Mouse (Mus musculus) small intestine, adult 2 months (tissue): ENCODE results near the gene Il5ra. TPM values are rescaled to one million over a fixed set of nuclear protein-coding genes. Genes with fewer than 3 reads are reported as not detected.

Experiments used
- H3K27ac ChIP-seq: fragments of 200-500 bp; 2 replicates; pipeline ENCODE4 v1.5.1; 2012; ENCODE audit warnings: low read depth, low read length, control low read depth, inconsistent platforms; ENCODE audit not compliant: insufficient read depth
- H3K27me3 ChIP-seq: fragments of 200-500 bp; 2 replicates; pipeline ENCODE4 v1.6.1; 2012; ENCODE audit warnings: mild to moderate bottlenecking, moderate library complexity, low read length, inconsistent platforms; ENCODE audit not compliant: control insufficient read depth, insufficient read depth
- H3K36me3 ChIP-seq: fragments of 200-500 bp; 2 replicates; pipeline ENCODE4 v1.6.1; 2012; ENCODE audit warnings: mild to moderate bottlenecking, low read length, control low read depth, inconsistent platforms; ENCODE audit not compliant: control insufficient read depth, insufficient read depth
- H3K4me1 ChIP-seq: fragments of 200-500 bp; 2 replicates; pipeline ENCODE4 v1.6.1; 2012; ENCODE audit warnings: low read length, inconsistent platforms, mixed read lengths; ENCODE audit not compliant: control insufficient read depth, insufficient read depth, insufficient read length
- H3K4me3 ChIP-seq: fragments of 200-500 bp; 2 replicates; pipeline ENCODE4 v1.5.1; 2012; ENCODE audit warnings: low read depth, mild to moderate bottlenecking, control low read depth, inconsistent platforms, low read length, moderate library complexity
- CTCF ChIP-seq: fragments of 200-500 bp; IDR thresholded peaks from 2 replicates; pipeline ENCODE4 v1.5.1; 2012; ENCODE audit warnings: low read depth, mild to moderate bottlenecking, control low read depth, inconsistent platforms, low read length, moderate library complexity, mixed read lengths; ENCODE audit not compliant: insufficient replicate concordance, insufficient read length; ENCODE audit errors: extremely low read depth
- POLR2A ChIP-seq: fragments of 200-500 bp; IDR thresholded peaks from 2 replicates; pipeline ENCODE4 v1.6.1; 2012; ENCODE audit warnings: low read depth, mild to moderate bottlenecking, control low read depth, inconsistent platforms, low read length, moderate library complexity
- WGBS: fragments of 180-500 bp; shearing (Covaris S2); methylation state at CpG from one replicate; pipeline ENCODE4 v1.1.7; 2018; 5-methylcytosine and 5-hydroxymethylcytosine counted together
- polyA plus RNA-seq: library from polyadenylated mRNA; depleted of rRNA; stranded (reverse); fragments of >200 nt; gene quantifications from 2 replicates; pipeline ENCODE4 v1.2.3, GENCODE M21; 2012

Il5ra gene
- polyA plus RNA-seq, 1 experiment: 0.04 TPM

DNA sequence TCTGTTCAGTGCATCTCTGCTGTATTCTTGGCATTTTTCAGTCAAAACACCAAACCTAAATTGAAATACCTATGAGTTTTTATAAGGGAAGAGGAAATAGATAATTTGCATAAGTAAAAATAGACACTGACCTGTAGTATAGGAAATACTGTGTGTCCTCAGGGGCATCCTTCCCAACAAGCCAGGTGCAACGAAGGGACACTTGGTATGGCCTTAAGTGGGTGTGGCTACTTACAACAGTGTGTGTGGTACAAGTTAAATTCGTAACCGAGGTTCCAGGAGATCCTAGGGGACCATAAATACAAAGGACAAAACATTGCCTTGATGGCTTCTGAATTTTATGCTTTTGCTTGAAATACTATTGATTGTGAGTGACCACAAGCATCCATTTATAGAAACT is 10.6 kb downstream of the Il5ra start:
- no peak overlapping the region for H3K4me3 ChIP-seq
- 68% methylated on average over 3 of the region's 3 CpGs for WGBS
- no peaks in the 10 kb centered on the region for H3K36me3 ChIP-seq
- TF ChIP-seq POLR2A (no peak), CTCF (no peak)
- no peaks in the 10 kb centered on the region for H3K27me3 ChIP-seq
- no peak overlapping the region for H3K27ac ChIP-seq
- no peaks in the 10 kb centered on the region for H3K4me1 ChIP-seq

DNA sequence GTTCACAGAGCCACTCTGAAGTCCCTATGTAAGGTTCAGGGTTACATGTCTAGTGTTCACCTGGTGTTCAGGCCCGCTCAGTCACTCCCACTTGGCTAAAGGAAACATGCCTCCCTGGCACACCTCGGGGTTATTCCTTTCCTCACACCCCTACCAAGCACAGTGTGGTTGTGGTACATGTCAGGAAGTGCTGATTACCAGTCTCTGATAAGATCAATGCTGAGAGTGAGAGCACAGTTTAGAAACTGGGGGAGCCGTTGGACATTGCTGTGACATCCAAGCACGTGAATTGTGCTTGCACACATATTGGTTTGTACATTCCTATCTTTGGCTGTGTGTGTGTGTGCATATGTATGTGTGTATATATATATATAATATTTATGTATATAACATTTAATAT is 16.3 kb downstream of the Il5ra start:
- H3K4me3 ChIP-seq: no peak overlapping the region
- H3K27ac ChIP-seq: no peak overlapping the region
- H3K4me1 ChIP-seq: no peaks in the 10 kb centered on the region
- TF ChIP-seq POLR2A: no peak
- TF ChIP-seq CTCF: no peak
- WGBS: 60% methylated on average over 4 of the region's 4 CpGs
- no peaks in the 10 kb centered on the region for H3K36me3 ChIP-seq
- H3K27me3 ChIP-seq: no peaks in the 10 kb centered on the region

DNA sequence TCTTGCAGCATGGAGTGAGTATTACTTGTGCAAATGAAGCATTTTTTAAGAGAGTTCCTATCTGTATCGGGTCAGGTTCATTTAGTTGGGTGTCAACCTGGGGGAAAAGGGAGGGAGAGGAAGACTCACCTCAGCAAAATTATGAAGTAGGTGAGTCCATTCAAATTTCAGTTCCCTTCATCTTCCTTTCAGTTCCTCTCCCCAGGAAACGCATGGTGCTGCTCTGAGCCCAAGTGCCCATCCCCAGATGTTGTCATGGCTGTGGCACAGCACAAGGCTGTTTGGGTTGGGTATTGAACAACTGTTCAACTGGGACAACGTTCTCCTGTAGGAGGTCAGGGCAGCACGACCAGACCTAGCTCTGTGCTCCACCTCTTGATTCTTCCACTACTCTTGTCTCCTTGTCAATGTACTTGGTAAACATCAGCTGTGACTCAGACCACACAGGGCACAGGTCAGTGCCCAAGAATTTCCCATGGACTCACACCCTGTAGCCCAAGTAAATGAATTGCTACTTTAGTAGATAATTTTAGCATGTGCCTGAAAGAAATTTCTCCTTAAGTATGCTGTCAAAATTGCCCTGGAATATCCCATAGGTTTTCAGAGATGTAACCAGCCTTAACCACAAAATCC is 19.0 kb downstream of the Il5ra start:
- Histone ChIP-seq H3K4me1 (no peaks in the 10 kb centered on the region), H3K4me3 (no peak overlapping the region), H3K27ac (no peak overlapping the region), H3K36me3 (no peaks in the 10 kb centered on the region), H3K27me3 (no peaks in the 10 kb centered on the region)
- WGBS: 60% methylated on average over 4 of the region's 4 CpGs
- TF ChIP-seq CTCF (no peak), POLR2A (no peak)

DNA sequence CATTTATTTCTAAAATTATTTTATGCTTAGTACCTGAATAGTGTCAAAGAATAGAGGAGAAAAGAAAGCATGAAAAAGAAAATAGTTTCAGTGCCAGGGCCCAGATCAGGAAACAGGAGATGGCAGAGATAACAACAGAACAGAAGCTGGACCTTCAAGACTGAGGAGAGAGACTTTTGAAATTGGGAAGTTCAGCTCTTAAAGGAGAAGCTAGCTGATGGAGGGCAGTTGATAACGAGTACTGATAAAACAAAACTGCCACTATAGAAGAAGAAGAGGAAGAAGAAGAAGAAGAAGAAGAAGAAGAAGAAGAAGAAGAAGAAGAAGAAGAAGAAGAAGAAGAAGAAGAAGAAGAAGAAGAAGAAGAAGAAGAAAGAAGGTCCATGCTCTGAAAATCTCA is 21.1 kb downstream of the Il5ra start:
- TF ChIP-seq CTCF (no peak), POLR2A (no peak)
- 50% methylated on average over 1 of the region's 1 CpGs for WGBS
- Histone ChIP-seq H3K4me1 (no peaks in the 10 kb centered on the region), H3K27me3 (no peaks in the 10 kb centered on the region), H3K27ac (no peak overlapping the region), H3K36me3 (no peaks in the 10 kb centered on the region), H3K4me3 (no peak overlapping the region)

DNA sequence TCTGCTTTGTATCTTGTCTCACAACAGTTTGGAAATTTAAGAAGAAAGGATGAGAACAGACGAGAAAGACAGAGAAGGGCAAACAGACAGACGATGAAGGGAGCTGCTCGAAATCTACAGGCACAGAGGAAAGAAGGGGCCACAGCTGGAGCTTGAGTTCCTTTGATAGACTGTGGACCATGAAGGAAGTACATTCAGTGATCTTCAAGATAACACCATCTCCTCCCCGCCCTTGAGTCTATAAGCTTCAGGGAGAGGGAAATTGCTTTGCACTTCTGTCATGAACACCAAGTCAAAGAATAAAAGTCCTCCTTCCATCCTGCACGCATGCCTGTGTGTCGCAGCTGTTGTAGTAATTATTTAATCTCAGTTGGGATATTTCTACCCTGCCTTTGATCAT is 22.8 kb downstream of the Il5ra start:
- H3K27ac ChIP-seq: no peak overlapping the region
- TF ChIP-seq POLR2A (no peak), CTCF (no peak)
- no peaks in the 10 kb centered on the region for H3K4me1 ChIP-seq
- H3K36me3 ChIP-seq: no peaks in the 10 kb centered on the region
- WGBS: 66% methylated on average over 6 of the region's 6 CpGs
- H3K27me3 ChIP-seq: no peaks in the 10 kb centered on the region
- H3K4me3 ChIP-seq: no peak overlapping the region

DNA sequence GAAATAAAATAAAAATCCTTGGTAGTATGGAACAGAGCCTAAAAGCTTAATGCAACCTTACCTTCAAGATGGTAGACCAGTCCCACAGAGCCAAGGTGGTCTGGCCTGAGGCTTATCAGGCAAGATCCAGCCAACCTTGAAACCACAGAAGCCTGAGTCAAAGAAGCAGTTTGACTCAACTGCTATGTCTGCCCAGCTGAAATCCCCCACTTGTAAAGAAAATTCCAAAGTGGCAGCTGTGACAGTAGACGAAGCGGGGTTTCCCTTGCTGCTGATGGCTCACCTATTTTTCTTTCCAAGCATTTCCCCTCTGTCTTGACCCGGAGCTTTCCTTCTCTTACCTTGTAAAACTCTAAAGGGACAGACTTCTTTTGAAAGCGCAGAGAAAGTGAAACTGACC is 23.2 kb downstream of the Il5ra start:
- WGBS: 81% methylated on average over 4 of the region's 4 CpGs

DNA sequence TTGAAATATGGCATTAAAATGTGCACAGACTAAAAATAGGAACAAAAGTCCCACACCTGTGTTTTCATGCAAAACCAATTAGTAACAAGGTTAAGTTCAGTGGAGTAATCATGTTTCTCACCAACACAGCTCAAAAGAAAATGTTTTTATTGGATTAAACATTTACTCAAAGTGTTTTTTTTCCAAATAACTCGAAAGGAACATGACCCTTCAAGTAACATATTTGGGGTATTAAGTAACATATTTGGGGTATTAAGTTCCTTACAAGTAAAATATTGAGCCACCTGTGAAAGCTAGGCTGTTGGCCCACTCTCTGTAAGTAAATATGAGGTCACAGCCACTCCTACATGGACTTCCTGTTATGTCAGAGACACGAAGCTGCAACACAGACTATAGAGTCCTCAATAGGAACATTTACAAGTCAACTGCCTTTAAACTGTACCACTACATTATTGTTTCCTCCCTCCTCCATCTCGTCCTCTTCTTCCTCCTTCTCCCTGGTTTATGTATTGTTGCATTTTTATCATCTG is 43.3 kb downstream of the Il5ra start:
- no peak for TF ChIP-seq CTCF
- TF ChIP-seq POLR2A: no peak
- no peak overlapping the region for H3K4me3 ChIP-seq
- 31% methylated on average over 3 of the region's 3 CpGs for WGBS

More for the DNA sequence above, 23.2 kb downstream of the Il5ra start:
- Histone ChIP-seq H3K4me3 (no peak overlapping the region), H3K27ac (no peak overlapping the region), H3K4me1 (no peaks in the 10 kb centered on the region), H3K36me3 (no peaks in the 10 kb centered on the region), H3K27me3 (no peaks in the 10 kb centered on the region)
- TF ChIP-seq CTCF (no peak), POLR2A (no peak)

DNA sequence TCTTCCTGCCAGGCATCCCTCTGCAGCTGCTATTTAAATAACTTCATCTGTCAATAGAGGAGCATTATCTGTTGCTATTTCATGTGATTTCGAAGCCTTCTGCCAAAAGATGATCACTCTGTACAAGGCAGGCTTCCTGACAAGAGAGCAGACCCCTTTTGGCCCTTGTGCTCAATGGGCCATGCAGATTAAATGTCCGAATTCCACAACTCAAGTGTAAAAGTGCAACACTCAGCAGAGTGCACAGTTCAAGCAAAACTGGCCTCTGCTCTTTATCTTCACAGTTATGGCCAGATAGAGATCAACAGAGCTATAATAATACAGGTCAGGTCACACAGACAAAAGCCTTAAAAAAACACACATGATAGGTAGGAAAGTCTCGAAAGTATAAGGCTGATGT is 46.9 kb downstream of the Il5ra start:
- WGBS: 47% methylated on average over 3 of the region's 3 CpGs
- no peaks in the 10 kb centered on the region for H3K4me1 ChIP-seq
- no peaks in the 10 kb centered on the region for H3K36me3 ChIP-seq
- no peak for TF ChIP-seq POLR2A
- TF ChIP-seq CTCF: no peak
- H3K27ac ChIP-seq: no peak overlapping the region
- H3K4me3 ChIP-seq: no peak overlapping the region
- no peaks in the 10 kb centered on the region for H3K27me3 ChIP-seq

More for the DNA sequence above, 43.3 kb downstream of the Il5ra start:
- H3K36me3 ChIP-seq: no peaks in the 10 kb centered on the region
- H3K27me3 ChIP-seq: no peaks in the 10 kb centered on the region
- H3K27ac ChIP-seq: no peak overlapping the region
- H3K4me1 ChIP-seq: no peaks in the 10 kb centered on the region
